Mouse (Mus musculus) inflammation-experienced regulatory T-cells, adult 16 weeks (primary cell): ENCODE measurements around the gene Scg3. TPM values are rescaled to one million over a fixed set of nuclear protein-coding genes. Genes with fewer than 3 reads are reported as not detected.

Experiments used
- polyA plus RNA-seq: library from polyadenylated mRNA; unstranded; fragments of 100-300 nt; shearing (Covaris generic); gene quantifications from one replicate; pipeline ENCODE4 v1.2.1, GENCODE M21; 2017

The Scg3 gene
- not detected for polyA plus RNA-seq

DNA sequence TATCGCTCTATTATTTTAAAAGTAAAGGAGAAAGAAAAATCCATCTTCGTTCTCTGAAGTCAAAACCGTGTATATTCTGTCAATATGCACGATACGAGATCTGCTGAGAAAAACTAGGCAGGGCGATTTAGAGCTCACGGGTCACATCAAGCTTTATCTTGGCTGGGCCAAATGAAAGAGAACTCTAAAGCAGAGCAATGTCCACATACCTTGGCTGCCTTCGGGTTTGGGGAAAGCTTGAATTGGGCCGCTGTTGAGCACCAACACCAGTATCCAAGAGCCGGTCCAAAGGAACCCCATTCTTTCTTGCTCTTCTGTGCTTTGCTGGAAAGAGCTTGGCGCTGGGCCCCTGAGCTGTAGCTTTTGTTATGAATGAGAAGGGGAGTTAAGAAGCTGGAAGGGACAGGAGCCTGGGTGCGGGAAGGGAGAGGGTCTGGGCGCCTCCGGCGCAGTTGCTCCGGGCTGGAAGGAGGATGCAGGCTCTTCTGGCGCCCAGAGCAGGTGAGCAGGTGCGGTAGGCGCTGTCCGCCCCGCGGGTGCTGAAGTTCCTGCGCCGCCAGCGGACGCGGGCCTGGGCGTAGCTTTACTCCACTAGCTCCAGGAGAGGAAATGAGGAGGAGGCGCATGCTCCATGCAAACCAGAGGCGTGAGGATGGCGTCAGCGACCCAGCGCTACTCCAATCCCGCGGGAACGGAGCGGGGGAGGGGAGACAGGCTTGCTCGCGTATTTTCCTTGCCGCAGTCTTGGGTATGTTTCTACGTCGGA, at the start of gene Scg3:
TSS of gene Scg3 (minus strand) at position 631 of the 766 bp plus-strand sequence.

DNA sequence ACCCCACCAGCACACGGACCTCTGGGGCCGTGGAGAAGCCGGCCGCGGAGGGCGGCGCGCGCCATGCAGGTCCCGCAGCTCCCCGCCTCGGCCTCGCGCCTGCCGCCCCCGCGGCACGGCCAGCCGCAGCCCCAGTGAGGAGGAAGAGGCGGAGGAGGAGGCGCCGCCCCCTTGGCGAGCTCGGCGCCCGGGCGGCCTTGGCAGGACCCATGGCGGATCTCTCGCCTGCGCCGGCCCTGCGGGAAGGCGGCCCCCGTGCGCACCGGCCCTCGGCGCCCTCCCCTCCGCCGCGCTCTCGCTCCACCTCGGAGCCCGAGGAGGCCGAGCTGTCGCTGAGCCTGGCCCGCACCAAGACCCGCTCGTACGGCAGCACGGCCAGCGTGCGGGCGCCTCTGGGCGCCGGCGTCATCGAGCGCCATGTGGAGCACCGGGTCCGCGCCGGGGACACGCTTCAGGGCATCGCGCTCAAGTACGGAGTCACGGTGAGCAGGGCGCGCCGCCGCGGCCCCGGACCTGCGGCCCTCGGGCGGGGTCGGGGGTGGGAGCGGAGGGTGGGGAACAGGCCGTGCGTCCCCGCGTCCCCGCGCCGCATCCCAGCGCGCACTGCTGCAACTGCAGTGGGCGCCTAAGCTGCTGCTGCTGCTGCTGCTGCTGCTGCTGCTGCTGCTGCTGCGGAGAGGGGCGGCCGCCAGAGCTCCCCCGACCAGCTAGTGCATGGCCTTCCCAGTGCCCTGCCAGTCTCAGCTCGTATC, 58.1 kb downstream of the Scg3 start, which contains the start of gene Lysmd2:
TSS of gene Lysmd2 (plus strand) at position 186 of the 752 bp plus-strand sequence.

DNA sequence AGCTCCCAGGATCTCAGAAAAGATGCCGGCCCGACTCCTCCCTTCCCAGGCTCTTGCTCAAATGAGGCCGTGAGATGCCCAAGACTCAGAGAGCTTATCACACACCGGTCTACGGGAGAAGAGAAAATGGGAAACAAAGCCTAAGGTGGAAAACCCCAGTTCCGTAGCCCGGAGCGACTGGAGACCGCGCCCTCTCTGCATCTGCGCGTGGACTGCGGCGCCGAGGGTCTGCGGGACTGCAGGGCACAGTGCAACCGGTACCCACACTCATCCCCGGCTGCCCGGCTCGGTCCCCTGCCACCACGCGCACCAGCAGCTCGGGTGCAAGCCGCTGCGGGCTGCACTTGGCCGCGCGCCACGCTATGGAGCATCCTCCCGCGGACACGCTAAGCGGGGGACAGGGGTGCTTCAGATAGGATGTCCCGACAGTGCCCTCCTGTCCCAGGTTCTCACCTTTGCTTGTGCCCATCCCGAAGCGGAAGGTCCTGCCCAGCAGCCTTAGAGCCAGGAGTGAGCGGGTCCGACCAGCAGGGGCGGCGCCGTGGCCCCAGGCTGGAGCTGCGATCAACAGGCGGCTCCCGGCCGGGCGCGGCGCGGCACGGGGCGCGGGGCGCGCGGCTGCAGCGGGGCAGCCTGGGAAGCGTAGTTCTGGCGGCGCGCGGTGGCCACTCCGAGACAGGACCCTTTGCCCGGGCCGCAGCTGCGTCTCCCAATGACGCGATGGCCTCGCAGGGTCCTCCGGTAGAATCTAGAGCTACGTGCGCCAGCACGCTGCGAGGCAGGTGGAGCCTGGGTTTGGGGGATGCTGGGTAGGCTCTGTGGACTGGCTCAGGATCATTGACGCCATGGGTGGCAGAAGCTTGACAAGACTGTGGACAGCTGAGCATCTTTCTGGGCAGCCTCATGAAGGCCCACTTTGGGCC, 73.0 kb downstream of the Scg3 start, which contains the start of gene Tmod2:
TSS of gene Tmod2 (minus strand) at position 755 of the 923 bp plus-strand sequence.

Other genes starting within 250 kb of the Scg3 start
- 32.7 TPM for gene Leo1, start 242.5 kb downstream of the Scg3 start, polyA plus RNA-seq
- 177 TPM for gene Tmod3, start 124.4 kb downstream of the Scg3 start, polyA plus RNA-seq
- gene Tmod2, start 72.7 kb downstream of the Scg3 start, polyA plus RNA-seq, result 0.07 TPM
- gene Lysmd2, start 58.3 kb downstream of the Scg3 start, polyA plus RNA-seq, result 11.6 TPM
- gene Bmp5, start 91.3 kb upstream of the Scg3 start, polyA plus RNA-seq, result not detected